Mouse (Mus musculus): Measurements from ENCODE around the gene Ctsd.
"Not testable (repeated sequence)": the region's sequence is repeated elsewhere in the genome, so short reads cannot be mapped to it uniquely, and the experiment has no call there.

The Ctsd gene

DNA sequence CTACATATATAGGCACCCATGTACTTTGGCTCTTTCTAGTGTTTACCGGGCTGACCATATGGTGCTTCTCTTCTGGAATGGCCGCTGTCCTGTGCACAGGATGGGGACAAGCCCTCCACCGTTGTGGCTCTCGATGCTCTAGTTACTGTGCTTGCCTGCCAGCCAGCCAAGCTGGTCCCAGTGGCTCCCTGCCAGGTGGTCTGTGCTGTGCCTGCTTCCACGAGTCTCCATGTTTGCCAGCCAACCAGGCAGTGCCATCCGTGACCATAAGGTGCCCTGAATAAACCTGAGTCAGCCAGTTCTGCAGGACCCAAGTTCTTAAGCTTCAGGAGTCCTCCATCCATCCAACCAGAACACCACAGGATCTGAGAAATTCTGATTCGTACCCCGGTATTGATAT, 52.7 kb downstream of the Ctsd start:
- DNase-seq (ENCODE audit: extremely low spot score, low spot score): no peak

DNA sequence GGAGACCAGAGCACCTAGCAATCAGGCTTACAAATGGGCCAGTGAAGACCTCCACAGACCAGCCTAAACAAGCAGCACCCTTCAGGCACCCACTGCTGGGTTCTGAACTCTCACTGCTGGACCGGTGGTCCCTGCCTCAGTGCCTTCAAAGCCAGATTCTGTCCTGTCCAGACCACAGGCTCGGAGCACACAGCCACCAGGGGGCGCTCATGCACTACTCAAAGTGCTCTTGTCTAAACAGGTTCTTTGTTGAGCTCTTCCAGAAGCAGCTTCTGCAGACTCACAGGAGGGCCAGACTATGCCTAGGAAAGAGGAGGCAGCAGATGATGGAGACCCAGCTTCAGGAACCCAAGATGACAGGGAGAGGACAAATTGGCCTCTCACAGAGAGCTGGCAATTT, 53.6 kb downstream of the Ctsd start:
- DNase-seq (ENCODE audit: extremely low spot score, low spot score): peak; percentile 95

DNA sequence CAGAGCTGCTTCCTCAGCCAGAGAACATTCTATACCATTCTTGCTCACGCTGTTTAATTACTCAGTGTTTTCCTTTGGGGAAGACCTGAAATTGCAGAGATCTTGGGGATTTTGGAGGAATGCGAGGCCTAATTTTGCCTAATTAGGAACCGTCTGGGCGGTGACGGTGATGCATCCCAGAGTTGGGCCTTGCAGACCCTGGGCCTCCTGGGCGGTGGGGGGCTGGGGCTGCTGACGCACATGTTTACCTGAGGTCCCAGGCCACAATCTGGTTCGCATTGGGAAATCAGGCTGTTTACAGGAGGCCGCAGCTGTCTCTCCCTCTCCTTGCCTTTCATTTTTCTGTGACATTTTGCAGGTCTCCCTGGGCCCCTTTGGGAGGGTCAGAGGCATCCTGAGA, 55.1 kb downstream of the Ctsd start:
- DNase-seq (ENCODE audit: extremely low spot score, low spot score): not testable (repeated sequence)

DNA sequence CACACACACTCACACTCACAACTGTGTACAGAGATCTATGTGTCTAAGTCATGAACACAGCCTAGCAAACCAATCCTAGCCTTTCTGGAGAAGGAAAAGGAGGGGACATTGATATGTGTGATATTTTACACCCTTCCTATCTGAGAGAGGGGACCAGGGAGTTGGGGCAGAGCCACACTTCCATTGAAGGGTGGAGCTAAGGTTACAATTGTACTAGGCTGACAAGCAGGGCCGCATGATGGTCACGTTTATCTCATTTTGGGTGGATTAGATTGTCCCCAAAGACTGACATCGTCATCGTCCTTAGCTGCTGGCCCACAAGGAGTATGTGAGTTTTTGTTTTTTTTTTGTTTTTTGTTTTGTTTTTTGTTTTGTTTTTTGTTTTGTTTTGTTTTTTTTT, 56.6 kb downstream of the Ctsd start:
- DNase-seq (ENCODE audit: extremely low spot score, low spot score): no peak

DNA sequence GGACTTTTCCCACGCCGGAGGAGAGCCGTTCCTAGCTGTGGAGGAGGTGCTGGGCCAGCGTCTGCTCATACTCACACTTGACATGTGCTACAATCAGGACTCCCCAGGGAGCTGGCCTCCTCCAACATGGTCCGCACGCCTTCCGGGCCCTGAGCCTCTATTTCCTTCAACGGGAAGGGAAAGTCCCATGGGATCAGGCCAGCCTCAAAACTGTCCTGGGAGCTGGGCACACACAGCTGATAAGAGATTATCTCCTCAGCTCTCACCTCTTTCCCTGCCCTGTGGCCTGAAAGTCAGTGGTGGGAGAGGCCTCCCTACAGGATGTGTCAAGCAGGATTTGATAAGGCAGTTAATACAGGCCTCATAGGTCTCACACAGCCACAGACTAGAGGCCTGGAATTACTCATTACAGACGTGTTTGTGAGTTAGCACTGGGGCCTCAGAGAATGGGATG, 57.5 kb downstream of the Ctsd start:
- no peak for DNase-seq (ENCODE audit: extremely low spot score, low spot score)

DNA sequence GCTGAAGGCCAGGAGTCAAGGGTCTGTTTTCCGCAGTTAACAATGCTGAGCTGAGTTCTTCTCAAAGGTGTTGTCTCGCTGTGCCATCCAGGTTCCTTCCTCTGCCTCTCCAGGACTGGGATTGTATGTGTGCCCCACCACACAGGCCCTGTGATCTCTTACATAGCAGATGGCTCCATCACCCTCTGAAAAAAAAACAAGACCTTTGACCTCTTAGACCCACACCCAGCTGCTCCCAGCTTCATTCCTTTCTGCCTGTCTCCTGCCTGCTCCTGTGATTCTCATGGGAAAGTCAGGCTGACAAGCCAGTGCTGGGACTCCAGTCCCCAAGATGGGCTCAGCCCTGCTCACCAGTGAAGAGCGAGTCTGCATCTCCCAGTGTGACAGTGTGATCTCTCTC, 59.3 kb downstream of the Ctsd start:
- no peak for DNase-seq (ENCODE audit: extremely low spot score, low spot score)

DNA sequence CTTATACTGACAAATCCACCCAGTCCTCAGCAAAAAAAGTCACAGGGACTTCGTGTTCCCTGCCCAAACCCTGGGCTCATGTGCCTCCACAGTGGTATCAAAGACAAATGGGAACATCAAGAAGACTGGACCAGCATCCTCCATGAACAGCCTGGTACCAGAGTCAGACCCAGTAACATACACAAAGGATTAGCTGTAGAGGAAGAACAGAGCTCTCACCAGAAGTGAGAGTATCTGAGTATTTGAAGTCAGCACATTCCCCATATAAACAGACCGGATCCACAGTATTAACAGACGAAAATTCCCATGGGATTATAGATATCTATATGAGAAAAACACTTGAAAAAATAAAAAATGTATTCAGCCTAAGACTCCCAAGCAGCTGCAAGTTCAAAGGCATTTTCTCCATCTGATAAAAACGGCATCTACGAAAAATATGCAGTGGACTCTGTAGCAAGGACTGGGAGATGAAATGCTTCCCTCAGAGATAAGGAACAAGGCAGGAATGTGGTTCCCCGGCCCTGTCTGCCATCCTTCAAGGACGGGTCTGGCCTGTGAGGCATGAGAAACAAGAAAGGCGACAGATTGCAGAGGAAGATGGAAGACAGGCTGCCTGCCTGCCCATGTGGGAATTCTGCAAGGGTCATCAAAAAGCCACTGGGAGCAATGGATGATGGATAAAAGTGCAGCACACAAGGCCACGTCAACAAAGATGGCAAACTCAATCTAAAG, 61.0 kb downstream of the Ctsd start:
- no peak for DNase-seq (ENCODE audit: extremely low spot score, low spot score)

All from neural tube, embryonic 10.5 days (tissue).